Mouse (Mus musculus) cerebellum, adult 2 months (tissue): Measurements from ENCODE around the gene Morc4.

Experiments used
- CTCF ChIP-seq: fragments of 200-500 bp; IDR thresholded peaks from 2 replicates; pipeline ENCODE4 v1.5.1; 2011; ENCODE audit warnings: low read depth, mild to moderate bottlenecking, control low read depth, low read length, moderate library complexity, borderline replicate concordance; ENCODE audit not compliant: insufficient read depth
- POLR2A ChIP-seq: fragments of 200-500 bp; IDR thresholded peaks from 2 replicates; pipeline ENCODE4 v1.6.1; 2011; ENCODE audit warnings: low read length, control low read depth, borderline replicate concordance; ENCODE audit not compliant: insufficient read depth

DNA sequence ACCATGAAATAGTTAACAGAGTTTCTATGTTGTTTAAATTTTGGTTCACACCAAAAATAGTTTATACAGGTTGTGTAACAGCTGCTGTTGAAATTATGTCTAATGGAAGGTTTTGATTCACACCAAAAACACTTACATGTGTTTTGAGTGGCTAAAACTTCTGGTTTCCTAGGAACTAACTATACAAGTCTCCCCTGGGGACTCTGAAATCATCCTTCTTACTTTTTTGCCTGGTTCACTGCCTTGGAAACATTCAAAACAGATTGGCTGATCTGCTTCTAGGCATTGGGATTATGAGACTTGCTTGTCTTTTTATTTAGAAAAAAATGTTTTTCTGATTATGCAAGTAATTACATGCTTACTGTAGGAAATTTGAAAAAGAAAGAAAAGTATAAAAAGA, 11.7 kb upstream of the Morc4 start:
- no peak for TF ChIP-seq CTCF
- TF ChIP-seq POLR2A, result no peak
